Mouse (Mus musculus): ENCODE results near the gene Fam189b. TPM values are rescaled to one million over a fixed set of nuclear protein-coding genes. Genes with fewer than 3 reads are reported as not detected.
A peak's percentile ranks its signal among the peaks of the same experiment; 100 is the strongest.

The Fam189b gene
- polyA plus RNA-seq, 1 experiment = 21.7 TPM

GRCm38 (mm10) chr3:89164506-89165267 is 18.3 kb upstream of the Fam189b start, which contains the start of gene Clk2:
TSS of gene Clk2 (plus strand) at chr3:89164795.
- Histone ChIP-seq H3K9me3 (replicated peaks; ENCODE audit: control insufficient read depth, insufficient read depth, low read length, poor library complexity, severe bottlenecking) (no peaks in the 10 kb centered on the region), H3K36me3 (ENCODE audit: control insufficient read depth, insufficient read depth, low read length, poor library complexity, severe bottlenecking) (peaks cover 30% of the 10 kb centered on the region), H3K27me3 (ENCODE audit: control insufficient read depth, insufficient read depth, low read length, poor library complexity, severe bottlenecking) (no peaks in the 10 kb centered on the region), H3K4me3 (ENCODE audit: low read depth, low read length) (peak within 1 kb of the TSS; percentile 99), H3K27ac (ENCODE audit: insufficient read depth, low read length) (peak within 1 kb of the TSS; percentile 88), H3K4me1 (ENCODE audit: control insufficient read depth, insufficient read depth, low read length) (no peaks in the 10 kb centered on the region), H3K9ac (ENCODE audit: low read depth, poor library complexity, severe bottlenecking) (peak within 1 kb of the TSS; percentile 98)
- TF ChIP-seq CTCF (IDR thresholded peaks at IDR 0.05; ENCODE audit: low read depth, low read length) (no peak), POLR2A (IDR thresholded peaks at IDR 0.05; ENCODE audit: insufficient read depth, low read length) (peak; percentile 85), EP300 (IDR thresholded peaks at IDR 0.05; ENCODE audit: insufficient read depth, low read depth, low read length) (no peak)

- peak overlapping the region; percentile 68 for H3K27ac ChIP-seq (ENCODE audit: insufficient read depth, low read length)
- H3K9ac ChIP-seq (ENCODE audit: low read depth, poor library complexity, severe bottlenecking) = peak overlapping the region; percentile 98
- TF ChIP-seq CTCF (IDR thresholded peaks at IDR 0.05; ENCODE audit: low read depth, low read length) = no peak
- TF ChIP-seq EP300 (IDR thresholded peaks at IDR 0.05; ENCODE audit: insufficient read depth, low read depth, low read length) = no peak
- TF ChIP-seq POLR2A (IDR thresholded peaks at IDR 0.05; ENCODE audit: insufficient read depth, low read length) = no peak
- H3K36me3 ChIP-seq (ENCODE audit: control insufficient read depth, insufficient read depth, low read length, poor library complexity, severe bottlenecking) = peaks cover 37% of the 10 kb centered on the region
- H3K4me3 ChIP-seq (ENCODE audit: low read depth, low read length) = peak overlapping the region; percentile 99
- H3K9me3 ChIP-seq (replicated peaks; ENCODE audit: control insufficient read depth, insufficient read depth, low read length, poor library complexity, severe bottlenecking) = no peaks in the 10 kb centered on the region
- no peaks in the 10 kb centered on the region for H3K27me3 ChIP-seq (ENCODE audit: control insufficient read depth, insufficient read depth, low read length, poor library complexity, severe bottlenecking)
- no peaks in the 10 kb centered on the region for H3K4me1 ChIP-seq (ENCODE audit: control insufficient read depth, insufficient read depth, low read length)
Observed at GRCm38 (mm10) chr3:89165268-89165870, 17.6 kb upstream of the Fam189b start.

GRCm38 (mm10) chr3:89166945-89167344 is 16.0 kb upstream of the Fam189b start:
- TF ChIP-seq EP300 (IDR thresholded peaks at IDR 0.05; ENCODE audit: insufficient read depth, low read depth, low read length) = no peak
- Histone ChIP-seq H3K9me3 (replicated peaks; ENCODE audit: control insufficient read depth, insufficient read depth, low read length, poor library complexity, severe bottlenecking) (no peaks in the 10 kb centered on the region), H3K9ac (ENCODE audit: low read depth, poor library complexity, severe bottlenecking) (no peak overlapping the region), H3K4me1 (ENCODE audit: control insufficient read depth, insufficient read depth, low read length) (no peaks in the 10 kb centered on the region), H3K4me3 (ENCODE audit: low read depth, low read length) (no peak overlapping the region), H3K27ac (ENCODE audit: insufficient read depth, low read length) (no peak overlapping the region), H3K27me3 (ENCODE audit: control insufficient read depth, insufficient read depth, low read length, poor library complexity, severe bottlenecking) (no peaks in the 10 kb centered on the region), H3K36me3 (ENCODE audit: control insufficient read depth, insufficient read depth, low read length, poor library complexity, severe bottlenecking) (peaks cover 51% of the 10 kb centered on the region)

GRCm38 (mm10) chr3:89174844-89175243 is 8.1 kb upstream of the Fam189b start:
- Histone ChIP-seq H3K4me1 (ENCODE audit: control insufficient read depth, insufficient read depth, low read length) (no peaks in the 10 kb centered on the region), H3K36me3 (ENCODE audit: control insufficient read depth, insufficient read depth, low read length, poor library complexity, severe bottlenecking) (peaks cover 67% of the 10 kb centered on the region), H3K9me3 (replicated peaks; ENCODE audit: control insufficient read depth, insufficient read depth, low read length, poor library complexity, severe bottlenecking) (no peaks in the 10 kb centered on the region), H3K27ac (ENCODE audit: insufficient read depth, low read length) (no peak overlapping the region), H3K27me3 (ENCODE audit: control insufficient read depth, insufficient read depth, low read length, poor library complexity, severe bottlenecking) (no peaks in the 10 kb centered on the region), H3K9ac (ENCODE audit: low read depth, poor library complexity, severe bottlenecking) (no peak overlapping the region), H3K4me3 (ENCODE audit: low read depth, low read length) (no peak overlapping the region)
- no peak for TF ChIP-seq CTCF (IDR thresholded peaks at IDR 0.05; ENCODE audit: low read depth, low read length)
- TF ChIP-seq POLR2A (IDR thresholded peaks at IDR 0.05; ENCODE audit: insufficient read depth, low read length) = no peak
- TF ChIP-seq EP300 (IDR thresholded peaks at IDR 0.05; ENCODE audit: insufficient read depth, low read depth, low read length) = no peak

- H3K9me3 ChIP-seq (replicated peaks; ENCODE audit: control insufficient read depth, insufficient read depth, low read length, poor library complexity, severe bottlenecking) = no peaks in the 10 kb centered on the region
- H3K36me3 ChIP-seq (ENCODE audit: control insufficient read depth, insufficient read depth, low read length, poor library complexity, severe bottlenecking) = peaks cover 60% of the 10 kb centered on the region
- H3K27ac ChIP-seq (ENCODE audit: insufficient read depth, low read length) = no peak overlapping the region
- H3K9ac ChIP-seq (ENCODE audit: low read depth, poor library complexity, severe bottlenecking) = no peak overlapping the region
- TF ChIP-seq POLR2A (IDR thresholded peaks at IDR 0.05; ENCODE audit: insufficient read depth, low read length) (no peak), CTCF (IDR thresholded peaks at IDR 0.05; ENCODE audit: low read depth, low read length) (no peak), EP300 (IDR thresholded peaks at IDR 0.05; ENCODE audit: insufficient read depth, low read depth, low read length) (no peak)
- H3K4me1 ChIP-seq (ENCODE audit: control insufficient read depth, insufficient read depth, low read length) = no peaks in the 10 kb centered on the region
- H3K4me3 ChIP-seq (ENCODE audit: low read depth, low read length) = no peak overlapping the region
- no peaks in the 10 kb centered on the region for H3K27me3 ChIP-seq (ENCODE audit: control insufficient read depth, insufficient read depth, low read length, poor library complexity, severe bottlenecking)
Observed at GRCm38 (mm10) chr3:89175544-89175943, 7.4 kb upstream of the Fam189b start.

- Histone ChIP-seq H3K4me3 (ENCODE audit: low read depth, low read length) (no peak overlapping the region), H3K27me3 (ENCODE audit: control insufficient read depth, insufficient read depth, low read length, poor library complexity, severe bottlenecking) (no peaks in the 10 kb centered on the region), H3K9ac (ENCODE audit: low read depth, poor library complexity, severe bottlenecking) (no peak overlapping the region), H3K27ac (ENCODE audit: insufficient read depth, low read length) (0 out of 2 replicates have a peak overlapping the region, but pooled peaks have one; percentile 17), H3K36me3 (ENCODE audit: control insufficient read depth, insufficient read depth, low read length, poor library complexity, severe bottlenecking) (peaks cover 54% of the 10 kb centered on the region), H3K9me3 (replicated peaks; ENCODE audit: control insufficient read depth, insufficient read depth, low read length, poor library complexity, severe bottlenecking) (no peaks in the 10 kb centered on the region), H3K4me1 (ENCODE audit: control insufficient read depth, insufficient read depth, low read length) (no peaks in the 10 kb centered on the region)
- no peak for TF ChIP-seq EP300 (IDR thresholded peaks at IDR 0.05; ENCODE audit: insufficient read depth, low read depth, low read length)
- TF ChIP-seq CTCF (IDR thresholded peaks at IDR 0.05; ENCODE audit: low read depth, low read length) = no peak
- no peak for TF ChIP-seq POLR2A (IDR thresholded peaks at IDR 0.05; ENCODE audit: insufficient read depth, low read length)
Observed at GRCm38 (mm10) chr3:89176421-89176820, 6.5 kb upstream of the Fam189b start.
